Mouse (Mus musculus): ENCODE measurements around the gene Cpt1a.
A peak's percentile ranks its signal among the peaks of the same experiment; 100 is the strongest.

The Cpt1a gene

GRCm38 (mm10) chr19:3365089-3365488 is 43.0 kb downstream of the Cpt1a start:
- DNase-seq (ENCODE audit: low spot score in 2 of 2) = no peak

GRCm38 (mm10) chr19:3368276-3368675 is 46.1 kb downstream of the Cpt1a start:
- DNase-seq (ENCODE audit: low spot score in 2 of 2) = no peak

GRCm38 (mm10) chr19:3373380-3373779 is 51.2 kb downstream of the Cpt1a start:
- no peak for DNase-seq (ENCODE audit: low spot score in 2 of 2)

- no peak for DNase-seq (ENCODE audit: low spot score in 2 of 2)
Observed at GRCm38 (mm10) chr19:3374028-3374427, 51.9 kb downstream of the Cpt1a start.

- DNase-seq (ENCODE audit: low spot score in 2 of 2) = no peak
Observed at GRCm38 (mm10) chr19:3375945-3376495, 53.9 kb downstream of the Cpt1a start.

- DNase-seq (ENCODE audit: low spot score in 2 of 2) = no peak
Observed at GRCm38 (mm10) chr19:3376966-3377715, 55.0 kb downstream of the Cpt1a start.

GRCm38 (mm10) chr19:3378614-3379013 is 56.5 kb downstream of the Cpt1a start:
- no peak for DNase-seq (ENCODE audit: low spot score in 2 of 2)

GRCm38 (mm10) chr19:3388061-3388460 is 65.9 kb downstream of the Cpt1a start:
- no peak for DNase-seq (ENCODE audit: low spot score in 2 of 2)

- DNase-seq (ENCODE audit: low spot score in 2 of 2) = peak; percentile 78 to 82
Observed at GRCm38 (mm10) chr19:3388629-3389057, 66.5 kb downstream of the Cpt1a start, which contains the start of gene Tesmin. Gene Tesmin, plus strand, starts transcription at chr19:3388857.

GRCm38 (mm10) chr19:3389089-3389488 is 67.0 kb downstream of the Cpt1a start:
- DNase-seq (ENCODE audit: low spot score in 2 of 2) = peak; percentile 82 to 88

- DNase-seq (ENCODE audit: low spot score in 2 of 2) = no peak
Observed at GRCm38 (mm10) chr19:3392384-3392783, 70.2 kb downstream of the Cpt1a start.

- no peak for DNase-seq (ENCODE audit: low spot score in 2 of 2)
Observed at GRCm38 (mm10) chr19:3394216-3394615, 72.1 kb downstream of the Cpt1a start.

GRCm38 (mm10) chr19:3400057-3400456 is 77.9 kb downstream of the Cpt1a start:
- DNase-seq (ENCODE audit: low spot score in 2 of 2) = no peak

GRCm38 (mm10) chr19:3401504-3401903 is 79.4 kb downstream of the Cpt1a start:
- no peak for DNase-seq (ENCODE audit: low spot score in 2 of 2)

- DNase-seq (ENCODE audit: low spot score in 2 of 2) = no peak
Observed at GRCm38 (mm10) chr19:3401943-3402342, 79.8 kb downstream of the Cpt1a start.

GRCm38 (mm10) chr19:3402390-3402789 is 80.3 kb downstream of the Cpt1a start:
- no peak for DNase-seq (ENCODE audit: low spot score in 2 of 2)

GRCm38 (mm10) chr19:3404030-3404429 is 81.9 kb downstream of the Cpt1a start:
- DNase-seq (ENCODE audit: low spot score in 2 of 2) = no peak

- no peak for DNase-seq (ENCODE audit: low spot score in 2 of 2)
Observed at GRCm38 (mm10) chr19:3405531-3406281, 83.6 kb downstream of the Cpt1a start.

GRCm38 (mm10) chr19:3414268-3414733 is 92.2 kb downstream of the Cpt1a start, which contains the start of gene Gal:
Gene Gal, minus strand, starts transcription at chr19:3414544.
- DNase-seq (ENCODE audit: low spot score in 2 of 2) = no peak

GRCm38 (mm10) chr19:3419251-3419650 is 97.1 kb downstream of the Cpt1a start:
- no peak for DNase-seq (ENCODE audit: low spot score in 2 of 2)

- DNase-seq (ENCODE audit: low spot score in 2 of 2) = no peak
Observed at GRCm38 (mm10) chr19:3422488-3422887, 100.4 kb downstream of the Cpt1a start.

GRCm38 (mm10) chr19:3422981-3423380 is 100.8 kb downstream of the Cpt1a start:
- no peak for DNase-seq (ENCODE audit: low spot score in 2 of 2)
